Mouse (Mus musculus): Measurements from ENCODE around the gene Cacng2.

Cacng2 gene

DNA sequence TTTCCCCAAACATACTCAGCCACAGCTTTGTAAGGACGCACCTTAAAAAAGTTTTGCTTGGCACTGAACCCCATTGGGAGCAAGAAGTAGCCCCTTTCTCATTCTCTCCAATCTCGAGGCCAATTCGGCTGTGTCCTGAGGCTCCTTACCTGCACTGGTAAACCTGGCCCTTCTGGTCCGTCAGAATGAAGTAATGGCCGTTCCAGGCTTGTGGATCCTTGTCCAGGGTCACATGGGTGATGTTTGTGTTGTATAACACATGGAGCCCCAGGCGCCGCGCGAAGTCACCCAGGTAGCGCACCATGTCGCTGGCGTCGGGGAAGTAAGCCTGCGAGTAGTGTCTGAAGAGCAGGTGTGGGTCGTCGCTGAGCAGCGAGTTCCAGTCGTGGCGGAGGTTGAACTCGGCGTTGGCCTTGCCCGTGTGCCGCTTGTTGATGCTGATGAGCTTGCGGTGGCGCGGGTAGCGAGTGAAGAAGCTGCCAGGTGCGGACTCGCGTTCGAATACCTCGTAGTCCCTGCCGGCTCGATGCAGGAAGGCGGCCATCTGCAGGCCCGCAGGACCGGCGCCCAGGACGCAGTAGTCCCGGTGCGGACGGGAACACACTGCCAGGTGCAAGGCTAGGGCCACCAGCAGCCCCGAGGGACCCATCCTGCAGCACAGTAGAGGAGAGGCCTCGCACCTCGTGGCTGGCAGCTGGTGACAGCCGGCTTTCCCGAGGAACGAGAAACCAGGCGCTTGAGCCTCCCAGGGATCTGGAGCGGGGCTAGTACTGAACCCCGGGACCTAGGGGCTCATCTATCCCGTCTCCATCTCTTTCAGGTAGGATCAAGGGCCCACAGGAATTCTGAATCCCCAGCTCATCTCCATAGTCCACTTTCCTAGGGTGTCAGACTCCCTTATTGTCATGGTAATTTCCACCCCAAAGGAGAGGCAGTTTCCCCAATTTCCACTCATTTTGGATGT, 164.1 kb downstream of the Cacng2 start:
- DNase-seq (ENCODE audit: low read depth in 1 of 2, low spot score in 2 of 2), result no peak

GRCm38 (mm10) chr15:77954362-77954761, 165.5 kb downstream of the Cacng2 start:
- no peak for DNase-seq (ENCODE audit: low read depth in 1 of 2, low spot score in 2 of 2)

DNA sequence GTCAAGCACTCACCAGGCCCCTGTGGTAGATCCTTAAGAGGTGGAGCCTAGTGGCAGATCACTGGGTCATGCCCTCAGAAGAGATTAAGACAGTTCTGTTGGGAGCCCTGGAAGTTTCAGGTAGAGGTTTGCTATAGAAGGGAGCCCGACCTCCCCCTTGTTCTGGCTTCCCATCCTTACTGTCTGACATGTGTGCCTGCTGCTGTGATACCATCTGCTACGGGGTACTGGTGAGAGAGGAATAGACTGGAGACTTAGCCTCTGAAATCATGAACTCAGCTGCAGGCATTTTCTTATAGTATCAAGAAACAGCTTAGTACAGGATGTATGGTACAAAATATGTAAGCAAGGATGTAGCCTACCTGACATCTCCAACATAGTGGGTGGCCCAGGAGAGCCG, 166.9 kb downstream of the Cacng2 start:
- DNase-seq (ENCODE audit: low read depth in 1 of 2, low spot score in 2 of 2), result no peak

DNA sequence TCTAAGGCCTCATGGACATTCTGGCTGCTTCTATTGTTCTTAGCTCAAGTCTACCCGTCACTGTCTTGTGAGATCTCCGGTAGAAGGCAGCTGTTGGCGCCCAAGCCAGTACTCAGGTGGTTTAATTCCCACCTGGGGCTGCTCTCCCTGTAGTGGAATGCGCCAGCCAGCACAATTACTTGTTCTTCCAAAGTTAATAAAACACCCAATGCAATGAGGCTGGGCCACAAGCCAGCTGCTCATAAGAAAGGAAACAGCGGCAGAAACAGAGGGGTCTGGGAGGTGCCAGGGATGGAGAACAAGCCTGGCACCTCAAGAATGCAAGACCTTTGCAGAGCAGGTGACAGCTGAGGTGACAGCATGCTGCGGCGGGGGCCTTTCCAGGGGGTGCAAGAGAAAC, 170.8 kb downstream of the Cacng2 start:
- no peak for DNase-seq (ENCODE audit: low read depth in 1 of 2, low spot score in 2 of 2)

- DNase-seq (ENCODE audit: low read depth in 1 of 2, low spot score in 2 of 2), result peak; percentile 81 to 84
Measured at GRCm38 (mm10) chr15:77945711-77946110, 174.1 kb downstream of the Cacng2 start.

All from monocyte, adult 2 months (primary cell).